Mouse (Mus musculus): ENCODE data around the gene Olfr605. TPM values are rescaled to one million over a fixed set of nuclear protein-coding genes. Genes with fewer than 3 reads are reported as not detected.

Olfr605 gene
- total and polyA plus RNA-seq, 2 experiments, result not detected

GRCm38 (mm10) chr7:103398981-103399380, 46.3 kb downstream of the Olfr605 start:
- no peaks in the 10 kb centered on the region for H3K27me3 ChIP-seq (ENCODE audit: control insufficient read depth, insufficient read depth, low read length)
- 6% methylated on average over 1 of the region's 1 CpGs for WGBS
- no peak for TF ChIP-seq CTCF (IDR thresholded peaks at IDR 0.05; ENCODE audit: low read depth, low read length)
- TF ChIP-seq POLR2A (IDR thresholded peaks at IDR 0.05; ENCODE audit: extremely low read depth, insufficient read depth, low read length), result no peak

GRCm38 (mm10) chr7:103397758-103398157, 47.5 kb downstream of the Olfr605 start:
- no peaks in the 10 kb centered on the region for H3K27me3 ChIP-seq (ENCODE audit: control insufficient read depth, insufficient read depth, low read length)
- DNase-seq (ENCODE audit: extremely low read depth, low read depth, low spot score), result no peak
- no peaks in the 10 kb centered on the region for H3K4me1 ChIP-seq (ENCODE audit: control insufficient read depth, insufficient read depth, low read length)
- no peak overlapping the region for H3K27ac ChIP-seq (replicated peaks; ENCODE audit: insufficient read depth, low read depth, low read length)
- H3K36me3 ChIP-seq (ENCODE audit: control insufficient read depth, insufficient read depth, low read length), result no peaks in the 10 kb centered on the region
- H3K79me2 ChIP-seq (ENCODE audit: control insufficient read depth, insufficient read depth, low read length), result no peaks in the 10 kb centered on the region
- no peak overlapping the region for H3K9ac ChIP-seq (ENCODE audit: low read depth, low read length)
- H3K4me3 ChIP-seq (ENCODE audit: insufficient read depth, low read depth, low read length), result no peak overlapping the region
- TF ChIP-seq CTCF (IDR thresholded peaks at IDR 0.05; ENCODE audit: low read depth, low read length) (no peak), POLR2A (IDR thresholded peaks at IDR 0.05; ENCODE audit: extremely low read depth, insufficient read depth, low read length) (no peak)

More at GRCm38 (mm10) chr7:103398981-103399380, 46.3 kb downstream of the Olfr605 start:
- no peak overlapping the region for H3K9ac ChIP-seq (ENCODE audit: low read depth, low read length)
- no peaks in the 10 kb centered on the region for H3K36me3 ChIP-seq (ENCODE audit: control insufficient read depth, insufficient read depth, low read length)
- no peak overlapping the region for H3K4me3 ChIP-seq (ENCODE audit: insufficient read depth, low read depth, low read length)
- H3K4me1 ChIP-seq (ENCODE audit: control insufficient read depth, insufficient read depth, low read length), result no peaks in the 10 kb centered on the region
- H3K79me2 ChIP-seq (ENCODE audit: control insufficient read depth, insufficient read depth, low read length), result no peaks in the 10 kb centered on the region
- DNase-seq (ENCODE audit: extremely low read depth, low read depth, low spot score), result no peak
- no peak overlapping the region for H3K27ac ChIP-seq (replicated peaks; ENCODE audit: insufficient read depth, low read depth, low read length)

Other genes with a start within 250 kb of the Olfr605 start
- gene Olfr593, start 233.6 kb downstream of the Olfr605 start, total RNA-seq (2014; rRNA removed), result not detected in 2 replicates
- not detected in 2 replicates for gene Olfr593, start 233.6 kb downstream of the Olfr605 start, polyA plus RNA-seq (2012; rRNA removed)
- not detected in 2 replicates for gene Olfr594, start 228.4 kb downstream of the Olfr605 start, total RNA-seq (2014; rRNA removed)
- not detected in 2 replicates for gene Olfr594, start 228.4 kb downstream of the Olfr605 start, polyA plus RNA-seq (2012; rRNA removed)
- gene Usp17ld, start 192.9 kb downstream of the Olfr605 start, total RNA-seq (2014; rRNA removed), result not detected in 2 replicates
- gene Usp17ld, start 192.9 kb downstream of the Olfr605 start, polyA plus RNA-seq (2012; rRNA removed), result not detected in 2 replicates
- gene Olfr596, start 139.8 kb downstream of the Olfr605 start, total RNA-seq (2014; rRNA removed), result not detected in 2 replicates
- gene Olfr596, start 139.8 kb downstream of the Olfr605 start, polyA plus RNA-seq (2012; rRNA removed), result not detected in 2 replicates
- not detected in 2 replicates for gene Olfr597, start 129.1 kb downstream of the Olfr605 start, total RNA-seq (2014; rRNA removed)
- gene Olfr597, start 129.1 kb downstream of the Olfr605 start, polyA plus RNA-seq (2012; rRNA removed), result not detected in 2 replicates
- gene Olfr598, start 121.9 kb downstream of the Olfr605 start, total RNA-seq (2014; rRNA removed), result not detected in 2 replicates
- gene Olfr598, start 121.9 kb downstream of the Olfr605 start, polyA plus RNA-seq (2012; rRNA removed), result not detected in 2 replicates
- not detected in 2 replicates for gene Olfr599, start 109.5 kb downstream of the Olfr605 start, total RNA-seq (2014; rRNA removed)
- not detected in 2 replicates for gene Olfr599, start 109.5 kb downstream of the Olfr605 start, polyA plus RNA-seq (2012; rRNA removed)
- not detected in 2 replicates for gene Olfr600, start 95.8 kb downstream of the Olfr605 start, total RNA-seq (2014; rRNA removed)
- gene Olfr600, start 95.8 kb downstream of the Olfr605 start, polyA plus RNA-seq (2012; rRNA removed), result not detected in 2 replicates
- gene Olfr601, start 82.8 kb downstream of the Olfr605 start, total RNA-seq (2014; rRNA removed), result not detected in 2 replicates
- gene Olfr601, start 82.8 kb downstream of the Olfr605 start, polyA plus RNA-seq (2012; rRNA removed), result not detected in 2 replicates
- gene Olfr603, start 59.3 kb downstream of the Olfr605 start, total RNA-seq (2014; rRNA removed), result not detected in 2 replicates
- not detected in 2 replicates for gene Olfr603, start 59.3 kb downstream of the Olfr605 start, polyA plus RNA-seq (2012; rRNA removed)
- not detected in 2 replicates for gene Usp17lc, start 30.4 kb downstream of the Olfr605 start, total RNA-seq (2014; rRNA removed)
- gene Usp17lc, start 30.4 kb downstream of the Olfr605 start, polyA plus RNA-seq (2012; rRNA removed), result not detected in 2 replicates
- gene Olfr606, start 3.6 kb upstream of the Olfr605 start, total RNA-seq (2014; rRNA removed), result not detected in 2 replicates
- gene Olfr606, start 3.6 kb upstream of the Olfr605 start, polyA plus RNA-seq (2012; rRNA removed), result not detected in 2 replicates
- gene Olfr607, start 18.7 kb upstream of the Olfr605 start, total RNA-seq (2014; rRNA removed), result not detected in 2 replicates
- not detected in 2 replicates for gene Olfr607, start 18.7 kb upstream of the Olfr605 start, polyA plus RNA-seq (2012; rRNA removed)
- gene Olfr608, start 24.4 kb upstream of the Olfr605 start, total RNA-seq (2014; rRNA removed), result not detected in 2 replicates
- not detected in 2 replicates for gene Olfr608, start 24.4 kb upstream of the Olfr605 start, polyA plus RNA-seq (2012; rRNA removed)
- not detected in 2 replicates for gene Olfr609, start 52.6 kb upstream of the Olfr605 start, total RNA-seq (2014; rRNA removed)
- gene Olfr609, start 52.6 kb upstream of the Olfr605 start, polyA plus RNA-seq (2012; rRNA removed), result not detected in 2 replicates
- not detected in 2 replicates for gene Olfr610, start 66.7 kb upstream of the Olfr605 start, total RNA-seq (2014; rRNA removed)
- not detected in 2 replicates for gene Olfr610, start 66.7 kb upstream of the Olfr605 start, polyA plus RNA-seq (2012; rRNA removed)
- gene Olfr611, start 75.4 kb upstream of the Olfr605 start, total RNA-seq (2014; rRNA removed), result not detected in 2 replicates
- not detected in 2 replicates for gene Olfr611, start 75.4 kb upstream of the Olfr605 start, polyA plus RNA-seq (2012; rRNA removed)
- not detected in 2 replicates for gene Olfr612, start 97.3 kb upstream of the Olfr605 start, total RNA-seq (2014; rRNA removed)
- not detected in 2 replicates for gene Olfr612, start 97.3 kb upstream of the Olfr605 start, polyA plus RNA-seq (2012; rRNA removed)
- not detected in 2 replicates for gene Olfr613, start 102.6 kb upstream of the Olfr605 start, total RNA-seq (2014; rRNA removed)
- not detected in 2 replicates for gene Olfr613, start 102.6 kb upstream of the Olfr605 start, polyA plus RNA-seq (2012; rRNA removed)
- gene Olfr615, start 110.6 kb upstream of the Olfr605 start, total RNA-seq (2014; rRNA removed), result not detected in 2 replicates
- not detected in 2 replicates for gene Olfr615, start 110.6 kb upstream of the Olfr605 start, polyA plus RNA-seq (2012; rRNA removed)
- gene Olfr616, start 123.7 kb upstream of the Olfr605 start, total RNA-seq (2014; rRNA removed), result not detected in 2 replicates
- gene Olfr616, start 123.7 kb upstream of the Olfr605 start, polyA plus RNA-seq (2012; rRNA removed), result not detected in 2 replicates
- not detected in 2 replicates for gene Olfr617, start 127.6 kb upstream of the Olfr605 start, total RNA-seq (2014; rRNA removed)
- gene Olfr617, start 127.6 kb upstream of the Olfr605 start, polyA plus RNA-seq (2012; rRNA removed), result not detected in 2 replicates
- not detected in 2 replicates for gene Olfr618, start 144.7 kb upstream of the Olfr605 start, total RNA-seq (2014; rRNA removed)
- gene Olfr618, start 144.7 kb upstream of the Olfr605 start, polyA plus RNA-seq (2012; rRNA removed), result not detected in 2 replicates
- gene Olfr619, start 155.1 kb upstream of the Olfr605 start, total RNA-seq (2014; rRNA removed), result not detected in 2 replicates
- gene Olfr619, start 155.1 kb upstream of the Olfr605 start, polyA plus RNA-seq (2012; rRNA removed), result not detected in 2 replicates
- gene Olfr620, start 167.1 kb upstream of the Olfr605 start, total RNA-seq (2014; rRNA removed), result not detected in 2 replicates
- gene Olfr620, start 167.1 kb upstream of the Olfr605 start, polyA plus RNA-seq (2012; rRNA removed), result not detected in 2 replicates
- not detected in 2 replicates for gene Olfr622, start 197.3 kb upstream of the Olfr605 start, total RNA-seq (2014; rRNA removed)
- gene Olfr622, start 197.3 kb upstream of the Olfr605 start, polyA plus RNA-seq (2012; rRNA removed), result not detected in 2 replicates
- not detected in 2 replicates for gene Olfr623, start 218.3 kb upstream of the Olfr605 start, total RNA-seq (2014; rRNA removed)
- gene Olfr623, start 218.3 kb upstream of the Olfr605 start, polyA plus RNA-seq (2012; rRNA removed), result not detected in 2 replicates
- gene Olfr624, start 225.8 kb upstream of the Olfr605 start, total RNA-seq (2014; rRNA removed), result under 0.01 and 0.07 TPM in 2 replicates
- not detected in 2 replicates for gene Olfr624, start 225.8 kb upstream of the Olfr605 start, polyA plus RNA-seq (2012; rRNA removed)
- gene Olfr625-ps1, start 237.3 kb upstream of the Olfr605 start, total RNA-seq (2014; rRNA removed), result not detected in 2 replicates
- gene Olfr625-ps1, start 237.3 kb upstream of the Olfr605 start, polyA plus RNA-seq (2012; rRNA removed), result not detected in 2 replicates